Mouse (Mus musculus) megakaryocyte, adult 5-6 weeks (primary cell): ENCODE data around the gene Mgmt. TPM values are rescaled to one million over a fixed set of nuclear protein-coding genes. Genes with fewer than 3 reads are reported as not detected.
A peak's percentile ranks its signal among the peaks of the same experiment; 100 is the strongest.

Experiments used
- ATAC-seq: 2 replicates; pipeline ENCODE4 v1.8.0; 2016; ENCODE audit warnings: mild to moderate bottlenecking, inconsistent platforms; ENCODE audit not compliant: poor library complexity, severe bottlenecking
- total RNA-seq, 2 experiments: library from RNA; stranded (forward) in 1 of 2; stranded (reverse) in 1 of 2; fragments of 153-499, 151-499 nt in 1 of 2; fragments of 221-1000, 200-1000 nt in 1 of 2; gene quantifications; 2 replicates each; pipeline versions ENCODE4 v1.2.3 to v1.2.4; 2015 to 2017

Mgmt gene
- 0.16 and 0.58 TPM in 2 replicates for total RNA-seq (2015)
- 0.24 and 0.66 TPM in 2 replicates for total RNA-seq (2017)

DNA sequence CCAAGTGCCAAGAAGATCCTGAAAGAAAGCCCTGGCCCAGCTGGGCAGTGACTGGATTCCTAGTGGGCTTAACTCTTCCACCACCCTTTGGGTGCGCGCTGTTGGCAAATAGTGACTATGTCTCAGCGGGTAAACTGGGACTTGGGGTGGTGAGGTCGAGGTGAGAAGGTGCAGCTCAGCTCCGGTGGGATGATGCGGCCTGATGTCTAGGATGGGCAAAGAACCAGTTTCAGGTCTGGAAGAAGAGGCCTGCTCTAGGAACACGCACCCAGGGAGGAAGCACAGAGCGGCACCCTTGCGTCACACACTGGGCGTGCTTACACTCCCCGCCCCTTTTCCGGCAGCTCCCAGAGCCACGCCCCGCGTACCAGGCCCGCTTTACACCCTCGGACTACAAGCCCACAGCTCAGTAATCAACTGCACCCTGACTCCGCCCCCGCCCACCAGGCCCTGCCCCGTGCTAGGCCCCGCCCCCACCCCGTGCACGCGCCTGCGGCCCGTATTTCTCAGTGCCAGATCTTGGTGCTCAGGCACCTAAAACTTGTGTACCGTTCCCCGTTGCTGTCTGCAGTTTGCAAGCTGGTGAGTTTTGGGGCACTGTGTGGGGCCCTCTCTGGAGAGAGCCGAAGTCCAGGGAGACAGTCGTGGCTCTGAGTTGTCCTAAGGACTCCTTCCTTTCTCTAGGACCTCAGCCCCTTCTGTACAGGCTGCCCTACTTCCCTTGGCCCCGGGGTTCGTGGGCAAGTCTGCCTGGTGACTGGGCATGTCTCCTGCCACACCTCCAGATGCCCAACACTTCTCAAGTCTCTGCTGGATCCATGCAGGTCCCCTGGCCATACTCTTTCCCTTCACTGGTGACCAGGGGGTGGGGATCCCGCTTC is at the start of gene Mgmt:
Mgmt (plus strand) TSS at position 509 of the 881 bp plus-strand sequence.
- peak; percentile 97 for ATAC-seq

DNA sequence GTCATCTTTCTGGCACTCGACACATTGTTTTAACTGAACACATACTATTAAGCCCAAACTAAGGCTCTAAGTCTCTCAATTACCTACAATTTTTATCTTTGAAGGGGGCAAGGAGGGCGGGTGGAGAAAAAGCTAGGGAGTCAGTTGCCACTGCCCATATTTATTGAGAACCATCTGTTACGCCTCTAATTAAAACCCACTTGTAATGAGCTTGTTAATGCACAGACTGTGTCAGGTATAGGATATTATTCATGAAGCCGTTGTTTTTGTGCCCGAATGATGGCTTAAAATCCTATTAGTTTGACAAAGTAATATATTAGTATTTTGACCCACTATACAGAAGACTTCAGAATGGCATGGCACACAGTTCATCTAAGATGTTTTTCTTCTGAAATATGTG is 49.6 kb upstream of the Mgmt start:
- ATAC-seq, result no peak

GRCm38 (mm10) chr7:136845321-136845720 is 49.1 kb upstream of the Mgmt start:
- ATAC-seq, result no peak

DNA sequence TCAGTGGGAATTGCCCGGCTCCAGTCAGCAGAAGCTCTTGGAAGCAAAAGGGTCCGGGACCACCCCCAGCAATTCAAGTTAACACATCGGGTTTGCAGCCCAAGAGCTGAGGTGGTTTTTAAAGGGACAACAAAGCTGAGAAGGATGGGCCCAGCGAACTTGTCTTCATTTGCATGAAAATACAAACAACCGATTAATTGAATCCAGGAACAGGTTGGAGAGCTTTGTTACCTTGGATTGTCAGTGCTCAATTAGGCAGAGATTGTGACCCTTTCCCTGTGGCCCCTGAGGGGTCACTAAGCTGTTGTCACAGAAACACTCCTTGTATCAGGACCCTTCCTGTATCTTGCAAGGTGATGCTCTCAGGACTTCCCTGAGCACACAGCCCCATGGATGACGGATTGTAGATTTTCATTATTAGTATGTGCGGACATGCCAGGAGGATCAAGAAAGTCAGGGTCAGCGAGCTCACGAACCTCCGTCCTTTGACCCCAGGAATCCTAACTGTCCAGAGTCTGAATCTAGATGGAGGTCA is 48.3 kb upstream of the Mgmt start:
- no peak for ATAC-seq

GRCm38 (mm10) chr7:136847601-136848000 is 46.8 kb upstream of the Mgmt start:
- ATAC-seq, result no peak

DNA sequence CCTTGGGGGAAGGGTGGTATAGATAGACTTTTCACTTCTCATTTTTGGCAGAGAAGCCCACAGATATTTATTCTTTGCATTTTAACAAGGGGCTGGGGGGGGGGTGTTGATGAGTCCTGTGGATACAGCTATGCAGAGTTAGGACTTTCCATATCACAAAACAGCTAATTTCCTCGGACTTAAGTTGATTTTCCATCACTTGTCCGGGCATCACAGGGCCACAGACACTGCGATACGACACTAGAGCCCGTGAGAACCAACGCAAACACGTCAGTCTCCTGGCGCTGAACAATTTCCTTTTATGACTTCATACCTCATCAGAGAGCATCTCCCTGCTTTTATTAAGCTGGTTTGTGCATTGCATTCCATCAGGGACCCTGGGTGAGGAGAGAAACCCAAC is 45.7 kb upstream of the Mgmt start:
- ATAC-seq, result no peak

GRCm38 (mm10) chr7:136849811-136850210 is 44.6 kb upstream of the Mgmt start:
- no peak for ATAC-seq

DNA sequence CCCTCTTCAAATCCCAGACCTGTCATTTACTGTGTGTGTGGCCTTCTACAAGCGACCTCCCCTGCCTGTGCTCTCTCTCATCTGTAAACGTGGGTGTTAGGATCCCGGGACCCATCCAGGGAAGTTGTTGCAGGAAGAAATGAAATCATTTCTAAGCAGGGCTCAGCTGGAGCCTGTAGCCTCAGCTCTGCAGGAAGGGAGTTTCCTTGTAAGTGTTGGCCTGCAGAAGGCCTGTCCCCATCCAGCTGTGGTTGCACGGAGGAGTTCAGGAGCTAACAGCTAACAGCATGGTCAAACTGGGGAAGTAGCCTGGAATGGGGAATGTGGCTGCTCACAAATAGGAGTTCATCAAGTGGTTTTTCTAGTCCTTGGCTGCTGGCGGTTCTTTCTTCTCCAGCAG is 44.1 kb upstream of the Mgmt start:
- ATAC-seq, result no peak

DNA sequence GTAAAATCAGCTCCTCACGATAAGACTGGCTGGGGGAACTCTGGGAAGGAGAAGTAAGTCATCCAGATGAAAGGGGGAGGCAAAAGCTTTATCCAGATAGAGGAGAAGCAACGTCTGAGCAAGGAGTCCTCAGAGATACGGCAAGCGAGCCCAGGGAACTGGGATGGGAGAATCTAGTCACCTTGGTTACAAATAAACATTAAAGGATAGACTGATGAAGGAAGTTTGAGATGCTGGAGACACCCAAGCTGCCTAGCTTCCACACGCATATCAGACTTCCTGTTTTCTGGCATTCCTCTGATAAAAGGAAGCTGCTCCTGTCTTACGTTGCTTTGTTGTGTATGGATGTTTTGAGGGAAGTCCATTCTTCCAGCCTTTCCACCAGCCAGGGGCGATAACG is 42.5 kb upstream of the Mgmt start:
- ATAC-seq, result no peak

DNA sequence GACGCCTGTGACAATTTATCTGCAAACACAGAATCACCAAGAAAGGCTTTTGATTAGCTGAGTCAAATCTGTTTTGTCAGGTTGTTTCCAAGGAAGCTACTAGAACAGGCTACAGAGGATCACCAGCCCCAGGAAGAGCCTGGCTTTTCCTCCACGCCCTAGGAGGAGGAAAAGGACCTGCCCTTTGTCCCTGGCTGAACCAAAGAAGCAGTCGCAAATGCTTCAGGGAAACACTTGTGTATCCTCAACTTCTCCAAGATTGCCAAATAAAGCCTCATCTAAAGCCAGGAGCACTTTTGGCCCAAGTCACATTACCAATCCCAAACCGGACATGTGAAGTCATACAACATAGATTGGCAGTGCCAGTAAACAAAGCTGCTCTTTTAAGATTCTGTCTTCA is 41.7 kb upstream of the Mgmt start:
- ATAC-seq, result no peak

DNA sequence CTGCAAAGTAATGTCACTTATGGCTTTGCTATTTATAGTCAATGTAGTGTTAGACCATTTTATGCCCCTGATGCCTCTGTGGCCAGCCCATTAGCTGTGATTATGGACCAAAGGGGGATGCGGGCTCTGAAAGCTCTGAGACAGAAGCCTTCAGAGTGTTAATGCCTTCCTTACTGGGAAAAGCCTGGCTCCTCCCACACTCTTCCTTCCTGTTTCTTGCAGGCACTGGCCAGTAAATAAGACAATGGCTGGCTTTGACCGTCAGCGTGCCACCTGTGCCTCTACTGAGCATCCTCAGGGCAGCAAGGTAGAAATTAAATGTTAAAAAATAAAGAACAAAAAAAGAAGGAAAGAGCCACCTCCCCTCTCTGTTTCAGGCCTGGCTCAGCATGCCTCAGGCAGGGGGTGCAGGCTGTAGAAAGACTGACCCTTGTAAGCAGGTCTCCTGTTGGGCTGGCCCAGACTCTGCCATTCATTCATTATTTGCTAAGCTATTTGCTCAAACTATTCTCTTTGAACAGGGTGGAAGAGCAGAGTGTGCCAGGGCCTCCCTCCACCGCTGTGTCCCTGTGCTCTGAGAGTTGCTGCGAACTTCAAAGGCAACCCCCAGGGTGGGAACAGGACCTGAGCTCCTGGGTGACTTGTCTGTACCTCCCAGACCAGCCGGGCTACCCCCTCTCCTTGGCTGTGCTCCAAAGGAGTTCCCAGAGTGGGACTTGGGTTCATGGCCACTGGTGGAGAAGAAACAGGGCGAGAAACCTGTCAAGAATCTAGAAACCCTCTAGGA is 29.5 kb upstream of the Mgmt start:
- no peak for ATAC-seq

DNA sequence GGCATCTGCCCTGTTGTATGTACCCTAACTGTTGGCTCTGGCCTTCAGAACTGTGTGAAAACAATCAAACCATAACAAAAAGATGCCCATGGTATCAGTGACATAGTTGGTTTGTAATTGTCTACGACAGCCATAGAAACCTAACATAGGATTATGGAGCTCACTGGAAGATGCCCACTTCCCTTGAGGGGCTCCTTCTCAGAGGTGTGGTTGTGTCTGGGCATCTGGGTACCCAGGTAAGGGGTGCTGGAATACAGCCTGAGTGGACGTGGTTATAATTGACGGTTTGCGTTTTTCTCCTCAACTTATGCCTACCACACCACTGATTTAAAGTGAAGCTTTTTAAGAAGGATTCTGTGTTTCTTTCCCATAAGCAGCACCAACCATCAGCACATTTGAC is 28.5 kb upstream of the Mgmt start:
- ATAC-seq, result no peak

DNA sequence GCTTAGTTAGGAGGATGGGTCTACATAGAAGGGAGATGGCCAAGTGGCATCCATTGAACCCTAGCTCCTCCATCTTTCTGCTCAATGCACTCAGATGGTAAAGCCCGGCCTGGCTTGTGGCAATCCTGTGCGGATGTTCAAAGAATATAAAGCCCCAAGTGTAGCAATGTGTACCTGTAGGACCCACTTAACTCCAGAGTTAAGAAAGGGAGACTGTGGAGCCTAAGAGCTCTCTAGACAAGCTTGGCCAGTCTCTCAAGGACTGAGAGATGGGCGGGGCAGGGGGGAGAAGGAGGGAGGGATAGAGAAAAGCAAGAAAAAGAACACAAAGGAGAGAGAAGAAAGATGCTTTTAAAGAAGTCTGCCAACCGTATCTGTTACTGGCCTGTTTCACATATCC is 27.9 kb upstream of the Mgmt start:
- ATAC-seq, result no peak

DNA sequence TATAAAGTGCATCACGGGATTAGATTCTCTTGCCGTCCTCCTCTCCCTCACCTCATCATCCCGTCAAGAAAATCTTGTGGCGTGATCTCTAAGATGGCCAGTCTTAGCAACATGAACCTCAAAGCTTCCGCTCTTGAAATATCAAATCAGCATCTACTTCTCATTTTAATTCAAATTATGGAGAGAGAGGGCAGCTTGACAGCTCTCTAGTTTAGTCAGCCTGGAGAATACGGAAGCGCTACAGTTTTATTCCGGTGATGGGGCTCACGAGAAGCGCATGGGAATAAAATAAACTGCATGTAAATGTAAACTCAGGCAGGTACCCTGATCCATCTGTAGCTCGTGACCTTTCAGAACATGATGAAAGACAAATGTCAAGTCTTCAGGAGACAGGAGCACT is 22.9 kb upstream of the Mgmt start:
- ATAC-seq, result no peak

DNA sequence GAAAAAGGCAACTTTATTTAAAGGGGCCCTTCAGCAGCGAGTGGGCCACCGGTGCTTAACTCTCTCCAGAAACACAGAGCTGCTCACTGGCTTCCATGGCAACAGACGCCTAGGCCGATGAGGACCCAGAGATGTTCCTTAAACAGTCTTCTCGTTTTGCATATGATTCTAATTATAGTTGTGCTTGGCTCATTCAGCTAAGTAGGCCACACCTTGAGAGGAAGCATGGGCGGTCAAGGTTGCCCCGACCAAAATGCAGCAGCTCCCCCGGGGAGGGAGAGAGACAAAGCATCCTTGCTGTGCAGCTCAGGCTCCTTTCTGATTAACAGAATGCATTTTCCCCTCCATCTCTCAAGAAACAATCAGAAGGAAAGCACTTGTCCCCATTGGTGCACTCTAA is 22.4 kb upstream of the Mgmt start:
- ATAC-seq, result no peak

GRCm38 (mm10) chr7:136874396-136874795 is 20.0 kb upstream of the Mgmt start:
- ATAC-seq, result no peak

- no peak for ATAC-seq
Observed at GRCm38 (mm10) chr7:136880386-136880785, 14.0 kb upstream of the Mgmt start.

GRCm38 (mm10) chr7:136888161-136888560 is 6.3 kb upstream of the Mgmt start:
- no peak for ATAC-seq

DNA sequence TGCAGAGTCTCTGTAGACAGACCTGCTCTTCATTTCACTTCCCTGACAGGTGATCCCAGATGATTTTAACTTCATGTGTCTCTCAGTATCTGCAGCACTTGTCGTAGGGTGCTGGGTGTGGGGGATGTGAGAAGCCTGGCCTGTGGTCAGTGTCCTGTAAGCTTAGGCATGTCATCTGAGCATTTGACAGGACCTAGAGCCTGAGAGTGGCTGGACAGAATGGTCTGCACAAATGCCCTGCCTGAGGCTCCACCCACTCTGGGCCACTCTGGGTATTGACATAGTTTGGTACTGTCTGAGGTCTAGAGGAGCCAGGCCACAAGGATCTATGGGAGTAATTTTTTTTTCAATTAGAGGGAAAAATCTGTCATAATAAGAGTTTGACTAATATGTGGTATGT is 942 bp downstream of the Mgmt start:
- no peak for ATAC-seq

GRCm38 (mm10) chr7:136895851-136896250 is 1.4 kb downstream of the Mgmt start:
- no peak for ATAC-seq

DNA sequence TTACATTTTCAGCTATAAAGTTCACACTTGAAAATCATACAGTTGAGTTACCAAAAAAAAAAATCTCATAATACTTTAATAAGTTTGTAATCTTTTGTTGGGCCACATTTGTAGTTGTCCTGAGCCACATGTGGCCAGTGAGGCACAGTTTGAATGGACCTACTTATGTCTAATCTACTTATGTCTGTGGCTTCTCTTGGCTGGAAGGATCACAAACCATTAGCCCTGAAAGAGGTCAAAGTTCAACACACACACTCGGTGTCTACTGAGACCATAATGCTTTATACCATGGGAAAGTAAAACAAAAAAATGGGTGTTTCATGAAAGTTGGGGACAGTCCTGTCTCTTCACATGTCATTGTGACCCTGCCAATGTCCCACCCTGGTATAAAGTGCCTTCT is 3.1 kb downstream of the Mgmt start:
- no peak for ATAC-seq

DNA sequence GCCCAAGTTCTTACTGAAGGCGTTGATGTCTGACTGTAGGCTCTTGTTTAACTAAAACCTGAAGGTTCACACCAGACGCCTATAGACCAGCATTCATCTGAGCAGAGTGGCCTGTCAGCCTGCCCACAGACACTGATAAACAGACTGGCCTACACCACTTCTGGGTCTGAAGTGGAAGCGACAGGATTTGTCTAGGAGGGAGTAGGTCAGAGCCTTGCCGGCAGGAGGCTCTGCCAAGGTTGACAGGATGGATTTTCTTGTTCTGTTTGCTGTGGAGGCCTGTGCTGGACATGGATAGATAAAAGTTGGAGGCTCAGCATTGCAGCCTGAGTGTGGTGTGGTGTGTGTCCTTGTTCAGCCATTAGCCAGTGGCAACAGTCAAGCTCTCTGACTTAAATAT is 3.6 kb downstream of the Mgmt start:
- no peak for ATAC-seq
